Mouse (Mus musculus) heart, adult 2 months (tissue): ENCODE results near the gene Intu.

Experiments
- CTCF ChIP-seq: fragments of 200-600 bp; IDR thresholded peaks from 2 replicates; pipeline ENCODE4 v1.8.1; 2022; ENCODE audit warnings: antibody characterized with exemption, mild to moderate bottlenecking, moderate library complexity
- POLR2A ChIP-seq: fragments of 200-500 bp; IDR thresholded peaks from 2 replicates; pipeline ENCODE4 v1.6.1; 2011; ENCODE audit warnings: mild to moderate bottlenecking, low read depth, low read length, control low read depth; ENCODE audit not compliant: insufficient read depth

GRCm38 (mm10) chr3:40691566-40691965, 160.5 kb downstream of the Intu start:
- TF ChIP-seq CTCF (no peak), POLR2A (no peak)
